Mouse (Mus musculus) cerebellum, postnatal 36 days (tissue): Measurements from ENCODE around the gene Bnip1.

Experiments
- DNase-seq, 2 experiments: peaks; one replicate each; pipeline ENCODE4 v3.0.0; 2021 to 2022; ENCODE audit warnings: mixed read lengths in 2 of 2

The Bnip1 gene

DNA sequence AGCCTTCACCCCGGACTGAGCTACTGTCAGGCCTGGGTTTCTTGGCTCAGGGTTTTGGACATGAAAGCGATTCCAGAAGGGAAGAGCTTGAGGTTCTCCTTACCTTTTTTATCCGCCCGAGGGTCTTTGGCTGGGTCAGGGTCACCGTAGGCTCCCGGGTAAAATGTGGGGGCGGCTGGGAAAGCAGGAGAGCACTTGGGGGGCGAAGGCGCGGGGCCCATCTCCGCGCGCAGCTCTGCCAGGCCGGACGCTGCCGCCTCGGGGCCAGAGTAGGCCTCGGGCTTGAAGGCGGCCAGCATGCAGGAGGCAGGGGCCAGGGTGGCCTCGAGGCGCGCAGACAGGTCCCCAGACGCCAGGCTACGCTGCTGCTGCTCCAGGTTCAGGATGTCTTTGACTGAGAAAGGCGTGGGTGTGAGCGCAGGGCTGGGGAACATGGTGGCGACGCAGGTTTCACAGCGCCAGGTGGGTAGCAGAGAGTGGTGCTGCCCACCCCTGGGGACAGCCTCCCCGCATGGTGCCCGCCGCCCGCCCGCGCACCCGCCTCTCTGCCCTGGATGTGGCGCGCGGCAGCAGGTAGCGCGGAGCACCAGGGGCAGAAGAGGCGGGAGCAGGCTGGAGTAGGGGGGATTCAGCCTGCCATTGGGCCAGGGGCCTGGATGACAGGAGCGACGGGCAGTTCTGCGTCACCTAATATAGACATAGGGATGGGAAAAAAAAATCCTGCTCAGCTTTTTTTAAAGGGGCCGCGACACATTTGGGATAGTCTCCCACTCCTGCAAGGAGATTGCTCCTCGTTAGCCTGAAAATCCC, 60.3 kb downstream of the Bnip1 start:
- no peak for DNase-seq

GRCm38 (mm10) chr17:26841981-26842380, 61.1 kb downstream of the Bnip1 start:
- DNase-seq, result no peak
